Mouse (Mus musculus) spleen, adult 2 months (tissue): Measurements from ENCODE around the gene Thada. TPM values are rescaled to one million over a fixed set of nuclear protein-coding genes. Genes with fewer than 3 reads are reported as not detected.

Source experiments
- DNase-seq, 2 experiments: peaks; one replicate each; pipeline versions ENCODE4 v3.0.0 to v3.0.0-alpha.2; 2012 to 2021; ENCODE audit warnings: low spot score in 2 of 2, low read depth in 1 of 2
- H3K27ac ChIP-seq: fragments of 200-500 bp; 2 replicates; pipeline ENCODE4 v1.5.1; 2012; ENCODE audit warnings: low read length, inconsistent platforms; ENCODE audit not compliant: insufficient read depth
- H3K27me3 ChIP-seq: fragments of 200-500 bp; 2 replicates; pipeline ENCODE4 v1.6.1; 2012; ENCODE audit warnings: mild to moderate bottlenecking, moderate library complexity, low read length, inconsistent platforms; ENCODE audit not compliant: control insufficient read depth, insufficient read depth
- H3K36me3 ChIP-seq: fragments of 200-500 bp; 2 replicates; pipeline ENCODE4 v1.6.1; 2012; ENCODE audit warnings: mild to moderate bottlenecking, low read length, inconsistent platforms; ENCODE audit not compliant: control insufficient read depth, insufficient read depth
- H3K4me1 ChIP-seq: fragments of 200-500 bp; 2 replicates; pipeline ENCODE4 v1.6.1; 2011; ENCODE audit warnings: inconsistent platforms; ENCODE audit not compliant: control insufficient read depth, insufficient read depth, insufficient read length
- H3K4me3 ChIP-seq: fragments of 200-500 bp; 2 replicates; pipeline ENCODE4 v1.5.1; 2011; ENCODE audit warnings: mild to moderate bottlenecking, inconsistent platforms; ENCODE audit not compliant: insufficient read depth, insufficient read length; ENCODE audit errors: extremely low read depth
- CTCF ChIP-seq: fragments of 200-500 bp; IDR thresholded peaks from 2 replicates; pipeline ENCODE4 v1.5.1; 2011; ENCODE audit warnings: mild to moderate bottlenecking, inconsistent platforms; ENCODE audit not compliant: insufficient read depth, insufficient read length, insufficient replicate concordance; ENCODE audit errors: extremely low read depth
- POLR2A ChIP-seq: fragments of 200-500 bp; IDR thresholded peaks from 2 replicates; pipeline ENCODE4 v1.6.1; 2011; ENCODE audit warnings: low read depth, low read length, inconsistent platforms
- WGBS: fragments of 180-500 bp; shearing (Covaris S2); methylation state at CpG from one replicate; pipeline ENCODE4 v1.1.7; 2018; 5-methylcytosine and 5-hydroxymethylcytosine counted together
- polyA plus RNA-seq: library from polyadenylated mRNA; depleted of rRNA; stranded (reverse); fragments of >200 nt; gene quantifications from 2 replicates; pipeline ENCODE4 v1.2.3, GENCODE M21; 2012

The Thada gene
- polyA plus RNA-seq, 1 experiment = 17.2 TPM

- H3K4me1 ChIP-seq = no peaks in the 10 kb centered on the region
- no peak overlapping the region for H3K27ac ChIP-seq
- DNase-seq = no peak
- 91% methylated on average over 5 of the region's 5 CpGs for WGBS
- no peak overlapping the region for H3K4me3 ChIP-seq
- no peaks in the 10 kb centered on the region for H3K27me3 ChIP-seq
- peaks cover 2% of the 10 kb centered on the region; the same call in 1 of the 2 replicates for H3K36me3 ChIP-seq
- no peak for TF ChIP-seq POLR2A
- TF ChIP-seq CTCF = no peak
These were observed 264.8 kb downstream of the Thada start for GRCm38 (mm10) chr17:84201183-84201582.

- no peak for DNase-seq
- Histone ChIP-seq H3K4me1 (no peaks in the 10 kb centered on the region; the same call in 1 of the 2 replicates), H3K4me3 (no peak overlapping the region), H3K27me3 (no peaks in the 10 kb centered on the region), H3K27ac (no peak overlapping the region), H3K36me3 (peaks cover 2% of the 10 kb centered on the region; the same call in 1 of the 2 replicates)
- TF ChIP-seq CTCF (no peak), POLR2A (no peak)
- WGBS = 86% methylated on average over 4 of the region's 4 CpGs
These were observed 268.1 kb downstream of the Thada start for GRCm38 (mm10) chr17:84197912-84198344.

- Histone ChIP-seq H3K4me3 (no peak overlapping the region), H3K36me3 (peaks cover 4% of the 10 kb centered on the region; the same call in 1 of the 2 replicates), H3K4me1 (no peaks in the 10 kb centered on the region; the same call in 1 of the 2 replicates), H3K27ac (peak overlapping the region; percentile 25), H3K27me3 (no peaks in the 10 kb centered on the region)
- no peak for DNase-seq
- TF ChIP-seq CTCF (no peak), POLR2A (no peak)
These were observed 269.7 kb downstream of the Thada start for GRCm38 (mm10) chr17:84196329-84196728.

GRCm38 (mm10) chr17:84195835-84196234 lies 270.2 kb downstream of the Thada start:
- no peak for DNase-seq
- no peaks in the 10 kb centered on the region; the same call in 1 of the 2 replicates for H3K4me1 ChIP-seq
- TF ChIP-seq CTCF = no peak
- TF ChIP-seq POLR2A = no peak
- H3K4me3 ChIP-seq = no peak overlapping the region
- no peaks in the 10 kb centered on the region for H3K27me3 ChIP-seq
- peaks cover 2% of the 10 kb centered on the region; the same call in 1 of the 2 replicates for H3K36me3 ChIP-seq
- H3K27ac ChIP-seq = no peak overlapping the region
- 92% methylated on average over 3 of the region's 3 CpGs for WGBS

GRCm38 (mm10) chr17:84195003-84195395 lies 271.0 kb downstream of the Thada start:
- no peak for TF ChIP-seq CTCF
- no peak for TF ChIP-seq POLR2A
- no peak overlapping the region for H3K27ac ChIP-seq
- peaks cover 2% of the 10 kb centered on the region; the same call in 1 of the 2 replicates for H3K36me3 ChIP-seq
- DNase-seq = no peak
- H3K4me1 ChIP-seq = peaks cover 3% of the 10 kb centered on the region; the same call in 1 of the 2 replicates
- H3K4me3 ChIP-seq = no peak overlapping the region
- 58% methylated on average over 4 of the region's 4 CpGs for WGBS
- H3K27me3 ChIP-seq = no peaks in the 10 kb centered on the region

GRCm38 (mm10) chr17:84194282-84195002 lies 271.6 kb downstream of the Thada start:
- WGBS = 68% methylated on average over 4 of the region's 4 CpGs
- Histone ChIP-seq H3K36me3 (peaks cover 2% of the 10 kb centered on the region; the same call in 1 of the 2 replicates), H3K4me1 (peaks cover 3% of the 10 kb centered on the region; the same call in 1 of the 2 replicates), H3K27me3 (no peaks in the 10 kb centered on the region), H3K4me3 (no peak overlapping the region), H3K27ac (no peak overlapping the region)
- TF ChIP-seq POLR2A (no peak), CTCF (no peak)
- no peak for DNase-seq

- 97% methylated on average over 9 of the region's 9 CpGs for WGBS
- TF ChIP-seq POLR2A (no peak), CTCF (no peak)
- H3K36me3 ChIP-seq = peaks cover 2% of the 10 kb centered on the region; the same call in 1 of the 2 replicates
- DNase-seq = no peak
- H3K27ac ChIP-seq = no peak overlapping the region
- H3K27me3 ChIP-seq = no peaks in the 10 kb centered on the region
- H3K4me1 ChIP-seq = peaks cover 7% of the 10 kb centered on the region; the same call in 1 of the 2 replicates
- no peak overlapping the region for H3K4me3 ChIP-seq
These were observed 272.6 kb downstream of the Thada start for GRCm38 (mm10) chr17:84193411-84193810.
